Mouse (Mus musculus) monocyte, adult 59 days (primary cell): ENCODE measurements around the gene Prdm2. TPM values are rescaled to one million over a fixed set of nuclear protein-coding genes. Genes with fewer than 3 reads are reported as not detected.

ENCODE experiments used
- total RNA-seq, 2 experiments: library from RNA; stranded (reverse); gene quantifications; one replicate each; pipeline ENCODE4 v1.2.4; 2023

Prdm2 gene
- total RNA-seq: 10 to 100 TPM; 48.7 to 49.3 TPM

GRCm38 (mm10) chr4:143212341-143213174 is at the start of gene Prdm2:
Gene Prdm2, minus strand, starts transcription at chr4:143212995.

Other genes with a start within 250 kb of the Prdm2 start
- gene Pdpn, start 86.6 kb upstream of the Prdm2 start, total RNA-seq: under 1 TPM in 1 of 2 experiments, not detected in 1; 1.00 TPM
- gene Lrrc38, start 136.8 kb upstream of the Prdm2 start, total RNA-seq: not detected
- gene Pramel1, start 181.4 kb upstream of the Prdm2 start, total RNA-seq: not detected
- gene Pramef8, start 199.4 kb upstream of the Prdm2 start, total RNA-seq: 10 to 100 TPM; 20.1 to 21.9 TPM
- not detected for gene Oog4, start 237.3 kb upstream of the Prdm2 start, total RNA-seq